Mouse (Mus musculus): ENCODE data around the gene Enox1.

The Enox1 gene

GRCm38 (mm10) chr14:77456066-77456465 lies 299.5 kb downstream of the Enox1 start:
- DNase-seq (ENCODE audit: low spot score in 2 of 2), result no peak

- no peak for DNase-seq (ENCODE audit: low spot score in 2 of 2)
Observed at GRCm38 (mm10) chr14:77456876-77457275, 300.3 kb downstream of the Enox1 start.

- DNase-seq (ENCODE audit: low spot score in 2 of 2), result no peak
Observed at GRCm38 (mm10) chr14:77458217-77458616, 301.7 kb downstream of the Enox1 start.

DNA sequence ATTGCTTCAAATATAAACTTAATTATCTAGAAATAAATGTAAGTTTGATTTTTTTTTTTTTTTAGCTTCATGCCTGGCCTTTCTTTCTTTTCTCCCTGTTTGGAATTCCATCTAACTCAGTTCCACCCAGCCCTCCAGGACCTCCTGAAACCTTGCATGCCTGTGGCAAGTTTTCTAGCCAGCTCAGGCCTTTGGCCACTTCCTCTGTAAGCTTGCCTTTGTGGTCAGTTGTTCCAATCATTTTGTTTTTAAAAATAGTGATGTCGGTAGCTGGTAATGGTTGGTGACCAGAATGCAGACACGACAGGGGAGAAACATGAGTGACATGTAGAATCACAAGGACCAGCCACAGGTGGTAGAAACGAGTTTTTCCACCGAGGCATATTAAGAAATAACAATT lies 307.4 kb downstream of the Enox1 start:
- no peak for DNase-seq (ENCODE audit: low spot score in 2 of 2)

- no peak for DNase-seq (ENCODE audit: low spot score in 2 of 2)
Observed at GRCm38 (mm10) chr14:77464782-77465181, 308.2 kb downstream of the Enox1 start.

- no peak for DNase-seq (ENCODE audit: low spot score in 2 of 2)
Observed at GRCm38 (mm10) chr14:77470577-77470976, 314.0 kb downstream of the Enox1 start.

DNA sequence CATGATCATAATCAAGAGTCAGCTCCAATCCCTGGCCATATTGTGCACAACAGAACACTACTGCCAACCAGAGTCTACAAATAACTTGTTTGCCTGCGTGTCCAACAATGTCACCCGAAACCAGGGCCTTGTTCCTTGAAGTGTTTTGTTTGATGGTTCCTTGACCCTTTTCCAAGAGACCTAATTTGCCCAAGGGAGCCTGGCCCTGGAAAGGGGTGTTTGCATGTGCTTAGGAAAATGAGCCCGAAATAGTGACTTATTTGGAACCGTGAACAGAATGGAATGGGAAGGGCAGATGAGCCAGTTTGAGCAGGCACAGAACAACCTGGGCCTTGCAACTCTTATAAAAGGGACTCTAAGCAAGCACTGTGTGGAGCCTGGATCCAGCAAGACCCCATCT lies 316.9 kb downstream of the Enox1 start:
- DNase-seq (ENCODE audit: low spot score in 2 of 2), result no peak

DNA sequence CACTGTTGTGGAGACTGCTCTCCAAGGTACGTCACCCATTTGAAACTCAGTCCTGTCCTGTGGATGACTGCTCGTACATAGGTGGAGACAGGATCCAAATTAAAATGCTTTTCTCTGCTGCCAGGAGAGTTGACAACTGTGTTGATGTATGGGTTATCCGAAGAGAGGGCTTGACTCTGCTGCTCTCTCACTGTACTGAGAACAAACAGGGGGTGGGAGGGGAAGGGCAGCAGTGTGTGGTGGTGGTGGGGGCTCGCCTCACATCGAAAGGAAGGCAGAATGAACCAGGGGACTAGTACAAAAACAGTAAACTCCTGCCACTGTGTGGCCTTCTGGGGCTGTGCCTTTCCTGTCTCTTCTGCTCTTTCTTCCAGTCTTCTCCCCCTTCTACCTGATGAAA lies 317.5 kb downstream of the Enox1 start:
- DNase-seq (ENCODE audit: low spot score in 2 of 2), result no peak

GRCm38 (mm10) chr14:77475134-77475820 lies 318.7 kb downstream of the Enox1 start:
- no peak for DNase-seq (ENCODE audit: low spot score in 2 of 2)

- DNase-seq (ENCODE audit: low spot score in 2 of 2), result no peak
Observed at GRCm38 (mm10) chr14:77477704-77478103, 321.1 kb downstream of the Enox1 start.

DNA sequence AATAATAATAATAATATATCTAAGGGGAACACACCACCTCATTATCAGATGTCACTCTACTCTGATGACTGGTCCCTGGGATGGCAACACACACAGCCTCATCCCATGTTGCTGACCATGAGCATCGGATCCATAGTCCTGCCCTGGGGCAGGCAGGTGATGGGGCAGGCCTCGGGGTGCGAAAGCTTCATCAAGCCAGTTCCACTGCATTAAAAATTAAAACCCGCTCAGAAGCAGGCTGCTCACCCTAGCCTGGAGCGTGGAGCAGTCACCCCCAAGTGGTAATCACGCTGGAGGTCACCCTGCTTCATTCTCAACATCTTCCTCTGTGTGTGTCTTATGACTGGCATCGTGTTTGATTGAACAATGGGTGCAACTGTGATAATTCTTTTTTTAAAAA lies 321.6 kb downstream of the Enox1 start:
- DNase-seq (ENCODE audit: low spot score in 2 of 2), result no peak

- no peak for DNase-seq (ENCODE audit: low spot score in 2 of 2)
Observed at GRCm38 (mm10) chr14:77478692-77479091, 322.1 kb downstream of the Enox1 start.

- no peak for DNase-seq (ENCODE audit: low spot score in 2 of 2)
Observed at GRCm38 (mm10) chr14:77483076-77483475, 326.5 kb downstream of the Enox1 start.

- peak in 1 of 2 experiments; percentile 71 for DNase-seq (ENCODE audit: low spot score in 2 of 2)
Observed at GRCm38 (mm10) chr14:77484951-77485447, 328.4 kb downstream of the Enox1 start.

DNA sequence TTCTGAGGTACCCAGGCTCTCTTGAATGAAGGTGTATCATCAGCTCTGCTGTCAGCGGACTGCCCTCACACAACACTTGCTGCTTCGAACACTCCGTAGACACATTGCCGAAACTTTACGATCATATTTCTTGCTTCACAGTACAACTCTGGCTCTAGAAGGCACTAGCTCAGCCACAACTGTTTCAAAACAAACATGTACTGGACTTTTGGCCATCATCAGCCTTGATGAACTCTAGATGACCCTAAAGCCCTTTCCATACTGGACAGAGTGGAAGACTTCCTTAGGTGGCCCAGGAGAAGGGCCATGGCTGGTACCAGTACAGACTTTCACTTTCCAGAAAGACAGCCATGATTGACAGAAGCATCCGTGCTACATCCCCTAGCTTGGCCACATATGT lies 334.1 kb downstream of the Enox1 start:
- DNase-seq (ENCODE audit: low spot score in 2 of 2), result no peak

GRCm38 (mm10) chr14:77491731-77492130 lies 335.2 kb downstream of the Enox1 start:
- DNase-seq (ENCODE audit: low spot score in 2 of 2), result no peak

DNA sequence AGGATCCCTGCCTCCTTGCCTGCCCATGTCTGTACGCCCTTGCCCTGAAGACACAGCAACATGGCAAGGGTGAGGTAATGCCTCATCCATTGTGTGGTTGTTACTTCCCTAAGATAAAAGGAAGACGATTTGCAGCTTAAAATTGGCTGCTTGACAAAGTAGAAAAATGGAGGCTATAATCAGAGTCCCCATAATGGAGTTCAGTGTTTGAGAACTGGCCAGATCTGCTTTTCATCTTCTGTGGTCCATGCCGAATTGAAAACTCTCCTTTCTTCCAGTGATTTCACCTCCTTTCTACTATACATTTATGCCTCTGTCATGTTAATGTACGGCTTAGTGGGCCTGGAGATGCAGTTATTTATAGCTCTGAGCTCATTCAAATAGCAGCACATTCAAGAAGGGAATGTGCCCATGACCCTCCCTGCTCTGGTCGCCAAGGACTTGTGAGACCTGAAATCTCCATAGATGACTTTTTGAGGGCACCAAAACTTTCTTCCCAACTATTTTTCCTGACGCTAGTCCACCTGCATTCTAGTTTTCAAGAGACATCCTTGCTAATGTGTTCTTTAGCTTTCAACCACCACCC lies 343.5 kb downstream of the Enox1 start:
- no peak for DNase-seq (ENCODE audit: low spot score in 2 of 2)

DNA sequence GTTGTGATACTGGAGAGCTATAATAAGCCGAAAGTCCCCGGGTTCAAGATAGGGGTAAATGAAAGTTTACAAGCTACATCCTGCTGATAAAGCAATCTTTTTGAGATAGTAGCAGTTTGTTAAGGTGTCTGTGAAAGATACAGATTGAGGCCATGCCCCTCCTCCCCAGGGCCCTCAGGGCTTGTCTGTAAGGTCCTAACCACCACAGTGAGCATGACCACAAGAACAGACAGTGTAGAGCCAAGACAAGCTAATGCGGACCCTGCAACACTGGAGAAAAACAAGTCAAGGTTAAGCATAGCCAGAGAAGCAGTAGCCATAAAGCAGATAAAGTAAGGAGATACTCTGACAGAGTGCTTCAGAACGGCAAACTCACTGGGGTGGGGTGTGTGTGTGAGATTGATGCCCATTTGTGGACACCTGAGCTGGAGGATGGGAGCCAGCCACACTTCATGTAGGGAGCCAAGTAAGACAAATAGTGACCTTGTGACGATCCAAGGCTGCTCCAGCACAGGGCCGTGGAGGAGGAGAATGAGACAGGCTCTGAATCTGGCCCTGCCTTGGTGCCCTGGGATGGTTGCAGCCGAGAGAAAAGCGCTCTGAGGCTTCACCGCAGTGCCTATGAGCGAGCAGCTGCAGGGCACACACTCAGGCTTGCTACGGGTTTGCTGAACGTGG lies 348.0 kb downstream of the Enox1 start:
- DNase-seq (ENCODE audit: low spot score in 2 of 2), result no peak

GRCm38 (mm10) chr14:77506341-77506740 lies 349.8 kb downstream of the Enox1 start:
- DNase-seq (ENCODE audit: low spot score in 2 of 2), result no peak

GRCm38 (mm10) chr14:77508036-77508435 lies 351.5 kb downstream of the Enox1 start:
- DNase-seq (ENCODE audit: low spot score in 2 of 2), result peak in 1 of 2 experiments; percentile 15

DNA sequence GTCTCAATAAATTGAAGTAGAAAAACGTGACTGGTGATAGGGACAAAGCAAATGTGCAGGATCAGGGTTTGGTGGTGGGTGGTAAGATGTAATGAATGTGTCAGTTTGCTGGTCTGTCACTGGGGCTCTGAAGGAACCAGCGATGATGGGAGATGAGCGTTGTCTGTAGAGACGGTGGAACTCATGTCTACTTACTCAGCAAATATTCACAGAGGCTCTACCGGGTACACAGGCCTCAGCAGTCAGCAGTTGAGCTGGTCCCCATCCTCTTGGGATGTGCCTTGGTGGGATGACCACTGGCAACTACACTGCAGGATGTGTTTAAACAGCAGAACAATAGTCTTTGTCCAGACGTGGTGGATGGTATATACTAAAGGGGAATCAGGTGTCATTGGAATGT lies 352.5 kb downstream of the Enox1 start:
- DNase-seq (ENCODE audit: low spot score in 2 of 2), result no peak

GRCm38 (mm10) chr14:77509924-77510323 lies 353.4 kb downstream of the Enox1 start:
- DNase-seq (ENCODE audit: low spot score in 2 of 2), result no peak
